Mouse (Mus musculus) kidney, postnatal 10 days (tissue): ENCODE measurements around the gene Nfkbid.

Experiments
- DNase-seq: peaks from one replicate; pipeline ENCODE4 v3.0.0; 2021; ENCODE audit warnings: mixed read lengths

Nfkbid gene

DNA sequence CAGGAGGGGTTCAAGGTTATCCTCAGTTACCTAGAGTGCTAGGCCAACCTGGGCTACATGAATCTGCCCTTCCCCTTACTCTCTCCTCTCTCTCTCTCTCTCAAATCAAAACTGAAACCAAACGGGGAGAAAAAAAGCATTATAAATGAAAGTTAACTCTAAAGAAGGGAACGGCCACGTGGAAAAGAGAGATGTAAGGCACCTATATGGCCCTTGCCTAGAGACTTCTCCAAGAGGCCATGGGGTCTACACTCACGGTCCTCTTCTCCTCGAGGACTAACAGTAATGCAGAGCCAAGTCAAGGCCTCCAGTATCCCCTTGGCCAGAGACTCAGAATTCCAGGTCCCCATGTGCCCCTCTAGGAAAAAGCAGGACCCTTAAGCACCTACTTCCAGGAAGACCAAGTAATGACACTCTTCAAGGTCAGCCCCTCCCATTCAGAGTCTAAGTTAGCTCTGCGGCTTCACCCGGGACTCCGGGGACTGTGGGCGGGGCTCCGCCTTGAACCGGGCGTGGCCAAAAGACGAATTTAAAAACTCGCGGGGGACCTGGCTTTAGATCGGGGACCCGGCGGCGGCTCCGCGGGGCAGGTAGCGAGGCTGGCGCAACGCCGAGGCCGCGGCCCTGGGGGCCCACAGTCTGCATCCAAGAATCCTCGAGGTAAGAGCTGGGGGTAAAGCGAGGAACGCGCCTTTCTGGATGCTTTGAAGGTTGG is at the start of gene Nfkbid:
TSS of gene Nfkbid (plus strand) at position 558 of the 715 bp plus-strand sequence.
- DNase-seq: peak; percentile 76

DNA sequence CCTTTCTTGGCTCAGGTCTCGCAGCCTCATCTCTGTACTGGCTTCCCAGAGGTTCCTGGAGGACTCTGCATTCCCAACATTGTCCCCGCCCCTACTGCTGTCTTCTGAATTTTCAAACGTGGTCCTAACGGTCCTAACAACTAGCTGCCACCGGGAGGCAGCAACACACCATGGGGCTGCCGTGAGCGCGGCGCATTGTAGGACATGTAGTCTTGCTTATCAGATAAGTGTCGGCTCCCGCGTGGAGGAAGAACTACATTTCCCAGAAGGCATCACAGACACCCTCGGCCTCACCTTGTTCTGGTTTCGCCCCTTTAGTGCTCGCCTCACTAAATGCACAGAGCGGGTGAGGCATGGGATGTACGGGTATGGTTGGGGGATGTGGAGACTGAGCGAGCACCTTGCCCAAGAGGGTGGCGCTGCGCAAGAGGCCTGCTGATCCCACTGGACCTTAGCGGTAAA is 48.0 kb upstream of the Nfkbid start:
- peak; percentile 95 for DNase-seq

DNA sequence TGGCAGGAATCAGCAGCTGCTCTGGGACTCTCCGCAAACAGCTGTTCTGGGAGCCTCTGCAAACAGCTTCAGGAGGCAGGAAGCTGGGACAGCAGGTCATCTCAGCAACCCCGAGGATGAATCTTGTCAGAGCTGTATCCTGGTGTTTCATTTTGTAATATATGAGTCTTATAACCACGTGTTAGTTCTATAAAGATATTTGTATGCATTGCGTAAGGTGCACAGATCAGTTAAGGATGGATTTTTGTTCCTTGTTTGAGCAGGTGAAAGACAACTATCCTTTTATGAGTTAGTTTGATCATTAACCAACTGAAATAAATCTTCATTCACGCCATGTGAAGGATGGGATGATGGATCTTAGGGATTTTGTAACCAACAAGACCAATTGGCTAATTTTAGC is 41.5 kb upstream of the Nfkbid start:
- no peak for DNase-seq

DNA sequence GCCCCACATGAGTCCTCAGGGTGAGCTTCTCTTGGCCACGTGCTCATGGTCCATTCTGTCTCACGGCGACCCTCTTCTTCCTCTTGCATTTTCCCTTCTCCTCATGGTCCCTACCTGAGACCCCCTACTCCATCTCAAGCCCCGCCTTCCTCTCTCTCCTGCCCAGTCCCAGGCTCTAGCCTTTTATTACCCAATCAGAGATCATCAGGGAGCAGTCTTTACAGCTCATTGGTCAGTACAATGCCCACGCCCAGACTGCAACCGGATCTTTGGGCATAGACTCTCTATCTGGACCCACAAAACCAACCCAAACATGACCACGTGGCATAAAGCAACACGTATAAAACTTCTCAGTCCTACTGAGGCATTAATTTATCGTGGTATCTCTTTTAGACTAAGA is 37.4 kb upstream of the Nfkbid start:
- no peak for DNase-seq

DNA sequence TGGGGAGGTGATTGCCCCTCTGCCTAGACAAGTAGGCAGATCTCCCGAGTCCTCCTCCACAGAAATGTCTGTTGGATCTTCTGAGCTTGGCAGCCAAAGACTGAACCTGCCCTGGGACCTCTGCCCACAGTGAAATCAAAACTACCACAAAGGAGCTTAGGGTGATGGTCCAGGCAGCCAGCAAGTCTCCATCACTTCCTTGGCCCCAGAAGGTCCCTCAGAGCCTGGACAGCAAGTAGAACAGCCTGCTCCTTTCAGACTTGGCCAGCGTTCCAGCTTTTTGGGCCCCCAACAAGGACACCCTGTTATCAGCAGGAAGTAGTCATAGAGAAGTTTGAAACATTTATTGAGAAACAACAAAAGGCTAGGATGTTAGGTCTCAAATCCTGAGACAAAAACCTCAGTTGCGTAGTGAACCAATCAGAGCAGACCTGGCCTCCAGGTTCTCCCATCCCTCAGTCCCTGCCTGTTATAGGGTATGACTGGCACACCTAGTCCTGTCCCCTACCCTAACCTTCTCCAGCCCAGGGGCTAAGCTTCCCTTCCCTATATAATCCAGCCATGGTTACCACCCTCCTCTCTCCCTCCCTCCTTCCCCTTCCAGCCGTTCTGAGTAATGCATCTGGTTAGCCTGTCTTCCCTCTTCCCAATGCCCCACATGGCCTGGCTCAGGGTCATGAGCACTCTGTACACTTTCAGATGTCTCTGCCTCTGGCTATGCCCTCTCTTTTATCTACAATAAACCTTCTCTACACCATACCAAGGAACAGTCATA is 28.6 kb upstream of the Nfkbid start:
- no peak for DNase-seq

DNA sequence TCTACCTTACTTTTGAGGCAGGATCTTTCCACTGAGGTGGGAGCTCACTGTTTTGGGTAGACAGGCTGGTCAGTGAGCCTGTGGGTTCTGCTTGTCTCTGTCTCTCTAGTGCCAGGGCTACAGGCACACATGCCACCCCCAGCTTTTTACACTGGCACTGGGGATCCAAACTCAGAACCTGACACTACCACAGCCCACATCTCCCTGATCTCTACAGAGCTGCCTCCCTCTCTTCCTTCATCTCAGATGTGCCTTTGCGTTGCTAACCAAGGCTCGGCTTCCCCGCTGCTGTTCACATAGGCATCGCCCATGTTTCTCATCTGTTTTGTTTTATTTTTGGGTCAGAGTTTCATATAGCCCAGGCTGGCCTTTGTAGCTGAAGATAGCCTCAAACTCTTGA is 27.9 kb upstream of the Nfkbid start:
- no peak for DNase-seq

DNA sequence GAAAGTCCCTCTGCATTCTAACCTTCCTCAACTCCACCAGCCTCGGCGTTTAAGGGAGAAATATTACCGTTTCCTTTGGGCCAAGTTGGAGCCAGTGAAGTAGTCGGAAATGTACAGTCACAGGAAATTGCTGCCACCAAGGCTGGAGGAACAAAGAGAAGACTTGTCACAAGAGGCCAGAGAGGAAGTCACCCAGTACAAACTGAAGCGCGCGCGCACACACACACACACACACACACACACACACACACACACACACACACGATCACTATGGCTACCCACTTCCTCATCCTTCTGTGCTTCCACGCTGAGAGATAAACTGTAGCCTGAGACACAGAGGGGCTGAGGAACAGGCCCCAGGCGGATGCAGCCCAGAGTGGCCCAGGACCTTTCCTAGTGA is 27.2 kb upstream of the Nfkbid start:
- peak; percentile 61 for DNase-seq

DNA sequence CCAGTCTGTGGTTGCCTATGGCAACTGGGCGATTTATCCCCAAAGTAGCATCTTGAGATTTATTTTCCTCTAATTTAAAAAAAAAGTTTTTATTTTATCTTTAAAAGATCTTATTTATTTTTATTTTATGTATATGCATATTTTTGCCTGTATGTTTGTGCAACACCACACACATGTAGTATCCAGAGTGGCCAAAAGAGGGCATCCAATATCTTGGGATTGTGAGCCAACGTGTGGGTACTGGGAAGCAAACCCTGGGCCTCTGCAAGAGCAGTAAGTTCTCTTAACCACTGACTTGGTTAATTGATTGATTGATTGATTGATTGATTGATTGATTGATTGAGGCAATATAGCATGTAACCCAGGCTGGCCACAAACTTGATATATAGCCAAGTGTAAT is 26.7 kb upstream of the Nfkbid start:
- DNase-seq: no peak

DNA sequence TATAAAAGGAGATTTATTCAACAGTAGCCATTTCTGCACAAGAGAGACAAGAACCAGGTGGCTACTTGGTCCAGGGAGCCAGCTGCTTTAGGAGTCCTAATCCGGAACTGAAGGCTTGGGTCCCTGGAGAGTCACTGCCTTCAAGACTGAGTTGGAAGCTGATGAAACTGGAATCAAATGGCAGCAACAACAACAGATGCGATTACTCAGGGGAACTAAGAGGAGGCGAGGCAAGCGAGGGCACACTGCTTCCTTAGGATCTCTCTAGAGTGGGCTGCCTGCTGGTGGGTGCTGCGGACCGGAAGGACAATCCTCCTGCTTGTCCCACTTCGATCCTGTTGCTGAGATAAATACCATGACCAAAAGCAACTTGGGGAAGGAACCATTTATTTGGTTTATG is 21.9 kb upstream of the Nfkbid start:
- no peak for DNase-seq

DNA sequence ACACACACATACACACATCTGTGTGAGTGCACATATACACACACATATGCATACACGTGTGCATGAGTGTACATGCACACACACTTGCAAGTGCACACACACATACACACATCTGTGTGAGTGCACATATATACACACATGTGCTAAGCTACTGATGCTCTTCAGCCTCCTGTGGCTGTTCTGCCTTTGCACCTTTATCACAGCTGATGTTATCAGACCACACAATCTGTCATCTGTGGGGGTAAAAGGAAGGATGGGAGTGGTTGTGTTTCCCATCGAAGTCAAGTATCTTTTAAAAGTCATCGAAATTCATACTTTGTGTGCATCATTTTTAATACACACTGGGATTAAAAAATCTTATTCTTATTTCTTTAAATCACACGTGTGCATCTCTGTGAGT is 19.2 kb upstream of the Nfkbid start:
- DNase-seq: no peak

DNA sequence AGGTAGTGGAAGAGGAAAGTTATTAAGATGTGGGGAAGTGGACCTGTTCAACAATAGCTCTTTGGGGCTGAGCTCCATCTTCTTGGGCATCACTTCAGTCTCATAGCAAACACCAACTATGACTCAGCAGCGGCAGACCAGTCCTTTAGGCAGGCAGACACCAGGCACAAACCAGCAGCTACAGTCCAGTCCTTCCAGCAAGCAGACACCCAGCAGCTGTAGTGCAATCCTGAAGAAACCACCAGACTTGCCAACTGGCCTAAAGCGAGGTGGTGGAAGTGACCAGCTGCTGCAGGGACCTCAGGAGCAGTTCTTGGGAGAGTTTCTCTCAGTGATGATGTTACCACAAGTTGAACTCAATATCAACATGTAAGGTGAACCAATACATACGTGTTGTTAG is 12.9 kb upstream of the Nfkbid start:
- DNase-seq: no peak

DNA sequence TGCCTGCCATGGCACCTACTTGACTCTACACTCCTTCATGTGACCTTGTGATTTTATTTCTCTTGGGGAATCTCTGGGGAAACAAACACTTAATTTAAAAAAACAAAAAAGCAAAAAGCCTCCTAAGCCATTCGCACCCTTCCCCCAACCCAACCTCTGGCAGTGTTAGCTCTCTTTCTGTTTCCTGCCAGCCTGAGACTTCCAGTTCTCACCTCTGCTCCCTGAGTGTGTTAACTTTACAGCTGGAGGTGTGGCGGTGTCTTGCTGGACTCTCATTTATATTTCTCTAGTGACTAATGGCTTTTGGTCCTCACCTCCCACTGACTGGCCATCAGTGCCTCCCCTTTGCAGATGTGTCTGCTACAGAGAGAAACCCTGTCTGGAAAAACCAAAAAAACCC is 11.7 kb upstream of the Nfkbid start:
- no peak for DNase-seq

DNA sequence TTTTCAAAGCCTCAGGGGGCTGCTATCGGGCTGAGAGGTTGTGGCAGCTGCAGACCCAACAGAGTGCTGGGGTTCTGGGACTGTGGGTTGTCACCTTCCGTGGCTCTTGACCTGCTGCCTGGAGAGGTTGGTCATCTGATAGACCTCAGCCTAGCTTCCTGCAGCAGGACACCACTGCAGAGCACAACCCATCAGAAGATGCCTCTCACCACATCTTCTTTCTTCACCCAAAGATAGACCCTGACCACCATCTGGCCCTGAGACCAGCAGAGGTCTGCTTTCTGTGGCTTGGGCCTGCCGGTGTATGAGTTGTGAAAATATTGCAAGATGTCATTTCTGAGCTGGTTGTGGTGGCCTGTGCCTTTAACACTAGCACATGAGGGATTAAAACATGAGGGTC is 10.5 kb upstream of the Nfkbid start:
- no peak for DNase-seq

DNA sequence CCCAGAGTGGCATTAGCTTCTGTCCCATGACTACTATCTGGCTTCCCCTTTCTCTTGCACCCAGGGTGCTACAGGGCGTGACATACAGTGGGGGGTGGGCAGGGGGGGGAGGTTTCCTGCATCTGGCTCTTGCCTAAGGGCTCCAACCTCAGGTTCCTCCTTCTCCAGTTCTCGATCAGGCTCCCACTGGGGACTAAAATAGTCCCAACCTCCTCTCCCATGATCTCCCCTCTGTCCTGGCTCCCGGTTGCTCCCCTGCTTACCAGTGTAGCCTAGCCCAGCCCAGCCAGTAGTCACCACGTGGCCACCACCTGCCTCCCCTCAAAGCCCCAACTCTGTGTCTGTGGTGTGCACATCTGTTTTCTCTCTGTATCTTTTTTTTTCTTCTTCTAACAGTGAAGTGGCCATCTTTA is 8.8 kb upstream of the Nfkbid start:
- no peak for DNase-seq

DNA sequence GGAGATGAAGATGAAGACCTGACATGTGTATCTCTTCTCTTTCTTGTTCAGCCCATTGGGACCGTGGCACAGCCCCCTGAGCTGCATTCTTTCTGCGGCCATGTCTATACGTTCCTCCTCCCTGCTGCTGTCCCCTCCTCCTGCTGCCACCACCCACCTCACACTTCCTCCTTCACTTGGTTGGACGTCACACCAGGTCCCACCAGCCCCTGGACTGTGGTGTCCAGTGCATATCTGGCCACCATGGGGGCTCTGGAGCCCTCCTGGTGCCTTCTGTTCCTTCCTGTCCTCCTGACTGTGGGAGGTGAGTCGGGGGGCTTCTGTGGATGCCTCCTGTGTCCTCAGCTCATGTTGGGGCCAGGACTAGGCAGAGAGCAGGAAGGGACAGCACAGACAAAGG is 7.9 kb upstream of the Nfkbid start, which contains the start of gene Tyrobp:
TSS of gene Tyrobp (plus strand) at position 165 of the 400 bp plus-strand sequence.
- no peak for DNase-seq

DNA sequence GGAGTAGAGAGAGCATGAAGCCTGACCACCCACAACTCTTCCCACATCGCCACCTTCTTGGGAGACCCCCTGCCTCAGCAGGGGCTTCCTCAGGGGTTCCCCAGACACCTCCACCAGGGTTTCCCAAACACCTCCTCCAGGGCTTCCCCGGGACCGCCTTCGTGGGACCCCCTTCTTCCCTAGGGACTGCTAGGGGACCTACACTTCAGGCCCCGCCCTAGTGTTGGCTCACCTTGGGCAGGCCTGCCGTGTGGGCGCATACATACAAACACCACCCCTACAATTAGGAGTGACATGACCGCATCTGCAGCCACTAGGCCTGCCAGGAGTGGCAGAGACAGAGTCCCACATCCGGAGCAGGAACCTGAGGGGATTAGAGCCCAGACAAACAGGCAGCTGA is 3.7 kb upstream of the Nfkbid start:
- no peak for DNase-seq

DNA sequence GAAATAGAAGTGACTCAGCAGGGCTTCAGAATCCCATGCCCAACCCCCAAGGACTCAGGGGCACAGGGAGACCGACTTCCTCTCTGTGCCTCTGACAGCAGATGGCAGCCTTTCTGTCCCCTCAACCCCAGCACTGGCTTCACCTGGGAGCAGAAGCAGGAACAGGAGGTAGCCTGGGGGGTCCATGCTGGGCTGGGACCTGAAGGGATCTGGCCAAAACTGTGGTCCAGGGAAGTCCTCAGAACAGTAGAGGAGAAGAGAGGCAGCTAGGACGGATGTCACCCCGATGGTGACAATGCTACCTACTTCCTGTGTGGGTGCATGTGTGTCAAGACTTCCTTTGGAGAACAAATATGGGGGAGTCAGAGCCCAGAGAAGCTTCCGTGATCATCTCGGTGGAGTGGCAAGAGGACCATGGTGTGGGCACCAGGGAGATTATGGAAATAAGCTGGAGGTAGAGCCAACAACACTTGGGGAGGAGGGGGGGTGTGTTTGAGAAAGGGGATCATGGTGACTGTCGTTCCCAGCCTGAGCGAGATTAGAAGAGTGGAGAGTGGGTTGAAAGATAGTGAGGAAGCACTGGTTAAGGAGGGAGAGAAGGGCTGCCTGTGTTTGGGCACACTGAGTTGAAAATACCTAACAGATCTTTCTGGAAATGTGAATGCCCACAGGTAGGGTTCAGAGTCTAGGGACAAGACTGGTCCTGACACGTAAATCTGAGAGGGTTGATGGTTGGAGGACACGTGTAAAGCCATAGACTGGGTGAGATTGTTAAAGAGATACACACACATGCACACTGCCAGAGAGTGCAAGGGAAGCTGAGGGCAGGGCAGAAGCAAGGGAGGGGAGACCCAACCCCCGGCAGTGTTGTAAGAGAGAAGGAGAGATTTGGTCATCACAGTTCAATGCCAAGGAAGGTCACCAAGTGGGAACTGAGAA is 1.7 kb upstream of the Nfkbid start, which contains the start of gene Hcst:
TSS of gene Hcst (minus strand) at position 294 of the 939 bp plus-strand sequence.
- DNase-seq: no peak

DNA sequence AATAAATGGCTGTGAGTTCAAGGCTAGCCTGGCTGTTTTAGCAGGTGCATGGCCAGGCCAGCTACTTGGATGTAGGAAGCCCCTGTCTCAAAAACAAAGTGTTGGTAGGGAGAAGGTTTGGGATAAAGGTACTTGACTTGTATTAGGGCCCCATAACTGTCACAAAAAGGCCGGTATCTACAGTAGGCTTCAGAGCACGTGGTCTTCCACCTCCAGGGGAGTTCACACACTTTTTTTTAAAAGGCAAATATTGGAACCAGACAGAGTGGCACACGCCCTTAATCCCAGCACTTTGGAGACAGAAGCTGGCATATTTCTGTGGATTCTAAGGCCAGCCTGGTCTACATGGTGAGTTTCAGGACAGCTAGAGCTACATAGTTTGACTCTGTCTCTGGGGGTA is 859 bp upstream of the Nfkbid start:
- DNase-seq: no peak

DNA sequence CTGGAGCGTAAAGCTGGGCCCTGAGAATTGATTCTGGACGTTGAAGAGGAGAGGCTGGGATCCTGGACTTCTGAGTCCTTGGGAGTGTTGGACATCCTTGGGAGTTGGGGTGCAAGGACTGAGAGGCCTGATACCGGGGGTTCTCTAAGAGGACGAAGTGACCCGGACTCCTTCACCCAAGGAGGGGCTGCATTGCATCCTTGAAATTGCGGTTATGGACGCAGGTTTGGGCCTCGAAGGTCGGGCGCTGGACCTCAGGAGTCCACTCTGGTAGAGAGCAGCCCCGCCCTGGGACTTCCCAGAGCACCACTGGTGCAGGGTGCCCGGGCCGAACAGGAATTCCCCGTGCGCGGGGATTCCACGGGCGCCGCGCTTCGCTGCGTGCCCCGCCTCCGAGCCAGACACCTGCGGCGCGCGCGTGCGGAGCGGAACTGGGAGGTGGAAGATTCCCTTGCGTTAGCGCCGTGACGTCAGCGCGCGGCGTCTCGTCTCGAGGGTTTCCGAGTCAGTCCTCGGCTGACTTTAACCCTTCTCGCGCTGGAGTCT is 431 bp downstream of the Nfkbid start:
- peak; percentile 92 for DNase-seq

DNA sequence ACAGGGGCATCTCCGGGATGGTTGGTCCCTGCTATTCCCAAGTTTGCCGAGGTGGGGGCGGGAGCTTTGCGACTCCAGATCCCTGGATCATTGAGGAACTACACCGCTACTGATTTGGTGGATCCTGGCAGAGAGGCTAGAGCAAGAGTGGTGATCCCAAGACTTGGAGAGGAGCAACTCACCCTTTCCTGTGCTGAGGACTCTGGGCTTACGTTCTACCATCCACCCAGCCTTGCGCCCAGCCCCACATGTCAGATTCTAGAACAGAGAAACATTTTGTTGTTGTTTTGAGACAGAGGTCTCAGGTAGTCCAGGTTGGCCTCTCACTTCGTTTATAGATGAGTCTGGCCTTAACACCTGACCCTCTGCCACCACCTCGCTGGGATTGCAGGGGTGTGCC is 1.0 kb downstream of the Nfkbid start:
- no peak for DNase-seq

DNA sequence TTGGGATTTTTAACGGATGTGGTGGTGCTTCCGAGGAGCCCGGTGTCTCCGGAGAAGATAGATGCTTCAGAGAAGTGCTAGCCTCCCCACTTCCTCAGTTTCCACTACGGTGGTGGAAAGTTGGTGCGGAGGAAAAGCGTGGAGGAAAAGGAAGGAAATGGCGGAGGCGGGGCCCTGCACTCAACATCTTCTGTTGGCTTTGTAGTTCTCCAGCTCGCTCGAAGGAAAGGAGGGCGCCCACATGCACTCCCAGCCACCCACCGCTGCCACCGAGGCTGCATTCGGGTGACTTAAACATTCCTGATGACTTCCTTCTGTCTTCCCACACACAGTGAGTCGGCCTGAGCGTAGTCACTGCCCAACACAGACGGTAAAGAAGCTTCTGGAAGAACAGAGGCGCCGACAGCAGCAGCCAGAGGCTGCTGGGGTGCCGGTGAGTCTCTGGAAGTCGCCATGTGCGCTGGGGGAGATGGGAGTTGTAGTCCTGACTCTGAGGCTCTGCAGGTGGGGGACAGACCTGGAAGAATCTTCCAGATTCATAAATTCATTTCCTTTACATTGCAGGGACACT is 1.6 kb downstream of the Nfkbid start:
- DNase-seq: peak; percentile 51

DNA sequence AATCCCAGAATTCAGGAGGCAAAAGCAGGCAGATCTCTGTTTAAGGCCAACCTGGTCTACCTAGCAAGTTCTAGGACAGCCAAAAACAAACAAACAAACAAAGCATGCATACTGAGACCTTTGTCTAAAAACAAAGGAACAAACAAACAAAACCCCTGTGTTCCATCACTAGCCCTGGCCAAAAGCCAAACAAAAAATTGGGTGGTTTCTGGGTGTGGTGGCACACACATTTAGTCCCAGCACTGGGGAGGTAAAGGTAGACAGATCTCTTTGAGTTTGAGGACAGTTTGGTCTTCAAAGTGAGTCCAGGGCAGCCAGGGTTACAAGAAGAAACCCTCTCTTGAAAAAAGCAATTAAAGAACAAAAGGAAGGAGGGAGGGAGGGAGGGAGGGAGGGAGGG is 7.8 kb downstream of the Nfkbid start:
- DNase-seq: no peak
